Mouse (Mus musculus) left cerebral cortex, postnatal 36 days (tissue): ENCODE measurements around the gene Zmpste24. TPM values are rescaled to one million over a fixed set of nuclear protein-coding genes. Genes with fewer than 3 reads are reported as not detected.

Experiments
- total RNA-seq, 2 experiments: library from RNA; stranded (reverse); gene quantifications; 2 replicates each; pipeline ENCODE4 v1.2.3; 2021

Gene Zmpste24
- total RNA-seq, 2 experiments from 2014 or later = 21.1 to 23.9 TPM

Other genes with a start within 250 kb of the Zmpste24 start
- 100 to 1,000 TPM; 122 to 134 TPM for gene Rims3, start 243.4 kb downstream of the Zmpste24 start, total RNA-seq
- gene Exo5, start 173.2 kb downstream of the Zmpste24 start, total RNA-seq = 10 to 100 TPM in 1 of 2 experiments, 1 to 10 TPM in 1; 8.9 to 11.7 TPM
- 1 to 10 TPM; 1.3 to 2.1 TPM for gene Zfp69, start 146.5 kb downstream of the Zmpste24 start, total RNA-seq
- gene Smap2, start 81.0 kb downstream of the Zmpste24 start, total RNA-seq = 100 to 1,000 TPM; 185 to 195 TPM
- 1 to 10 TPM; 7.1 to 7.3 TPM for gene Col9a2, start 58.9 kb downstream of the Zmpste24 start, total RNA-seq
- not detected for gene Tmco2, start 11.0 kb upstream of the Zmpste24 start, total RNA-seq
- gene Rlf, start 116.8 kb upstream of the Zmpste24 start, total RNA-seq = 10 to 100 TPM; 24.2 to 28.9 TPM
- gene Gm12888, start 226.7 kb upstream of the Zmpste24 start, total RNA-seq = not detected